Mouse (Mus musculus) ZHBTc4 (cell line): ENCODE results near the gene Rgs7bp.

Experiments used
- DNase-seq: peaks from one replicate; pipeline ENCODE4 v3.0.0-alpha.2; 2011; ENCODE audit warnings: low read depth, low spot score

The Rgs7bp gene

DNA sequence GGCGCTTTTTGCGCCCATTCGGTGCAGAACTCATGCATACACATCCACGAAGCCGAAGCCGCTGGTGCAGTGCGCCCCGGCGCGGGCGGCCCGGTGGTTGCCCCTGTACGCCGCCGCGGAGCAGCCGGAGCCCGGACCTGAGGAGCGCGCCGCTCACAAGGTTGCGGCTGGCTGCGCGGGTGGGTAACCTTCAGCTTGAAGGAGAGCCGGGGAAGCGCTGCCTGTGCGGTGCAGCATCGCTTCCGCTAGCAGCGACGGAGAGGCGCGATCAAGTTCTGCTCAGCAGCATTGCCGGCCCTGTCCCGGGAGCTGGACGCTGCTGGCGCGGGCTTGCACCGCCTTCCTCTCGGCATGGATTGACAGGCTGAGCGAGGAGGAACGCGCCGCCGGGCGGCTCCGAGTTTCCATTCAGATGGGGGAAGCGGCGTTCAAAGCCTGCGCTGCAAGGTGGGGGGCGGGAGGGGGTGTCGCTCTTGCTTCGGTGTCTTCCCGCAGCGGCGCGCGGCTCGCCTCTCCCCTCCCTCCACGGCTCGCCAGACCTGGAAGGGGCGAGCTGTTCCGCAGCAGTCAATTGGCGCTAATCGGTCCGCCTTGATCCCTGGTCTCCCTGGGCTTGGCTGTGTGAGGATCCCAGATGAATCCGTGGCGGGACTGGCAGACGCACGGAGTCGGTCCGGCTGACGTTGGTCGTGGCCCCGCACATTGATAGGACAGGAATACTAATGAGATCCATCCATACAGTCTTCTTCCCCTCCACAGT lies at the start of gene Rgs7bp:
Gene Rgs7bp (minus strand): TSS at position 750 of the 760 bp plus-strand sequence.
- DNase-seq, result peak; percentile 80

DNA sequence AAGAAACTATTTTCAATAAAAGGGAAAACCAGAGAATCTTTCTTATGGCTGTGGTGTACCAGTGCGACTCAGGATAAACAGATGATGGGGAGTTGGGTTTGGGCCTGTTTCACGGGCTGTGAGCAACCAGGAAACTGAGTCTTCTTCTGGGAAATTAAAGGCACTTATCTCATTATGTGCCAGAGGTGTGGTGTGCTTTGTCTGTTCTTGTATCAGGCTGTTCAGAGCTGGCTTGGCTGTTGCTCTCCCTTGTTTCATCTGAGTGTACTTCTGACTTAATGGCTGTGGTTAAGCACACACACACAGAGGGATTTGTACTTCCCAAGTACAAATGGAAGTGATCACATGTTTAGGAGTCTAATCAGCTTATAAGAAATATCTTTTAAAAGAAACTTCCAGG lies 49.7 kb upstream of the Rgs7bp start:
- DNase-seq, result no peak

- no peak for DNase-seq
Measured at GRCm38 (mm10) chr13:105100705-105101104, 46.0 kb upstream of the Rgs7bp start.

GRCm38 (mm10) chr13:105096316-105096715 lies 41.6 kb upstream of the Rgs7bp start:
- DNase-seq, result no peak

DNA sequence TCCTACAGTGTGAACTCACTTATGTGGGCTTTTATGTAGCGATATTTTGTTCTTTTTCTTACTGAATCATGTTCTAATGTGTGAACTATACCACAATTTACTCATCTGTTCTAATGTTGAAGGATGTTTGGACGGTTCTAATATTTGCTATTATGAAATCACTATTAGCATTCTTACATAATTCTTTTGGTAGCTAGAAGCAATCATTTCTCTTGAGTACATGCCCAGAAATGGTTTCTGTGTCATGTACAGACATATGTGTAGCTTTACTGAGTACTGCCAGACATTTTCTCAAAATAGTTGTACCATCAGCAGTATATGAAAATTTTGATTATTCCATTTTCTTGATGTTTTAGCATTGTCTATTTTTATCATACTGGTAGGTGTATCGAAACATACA lies 34.5 kb upstream of the Rgs7bp start:
- no peak for DNase-seq

- DNase-seq, result peak; percentile 25
Measured at GRCm38 (mm10) chr13:105081862-105082261, 27.1 kb upstream of the Rgs7bp start, which contains the start of gene 4933425L06Rik. Gene 4933425L06Rik, plus strand, starts transcription at chr13:105082122.

- peak; percentile 28 for DNase-seq
Measured at GRCm38 (mm10) chr13:105066890-105067845, 12.4 kb upstream of the Rgs7bp start.

DNA sequence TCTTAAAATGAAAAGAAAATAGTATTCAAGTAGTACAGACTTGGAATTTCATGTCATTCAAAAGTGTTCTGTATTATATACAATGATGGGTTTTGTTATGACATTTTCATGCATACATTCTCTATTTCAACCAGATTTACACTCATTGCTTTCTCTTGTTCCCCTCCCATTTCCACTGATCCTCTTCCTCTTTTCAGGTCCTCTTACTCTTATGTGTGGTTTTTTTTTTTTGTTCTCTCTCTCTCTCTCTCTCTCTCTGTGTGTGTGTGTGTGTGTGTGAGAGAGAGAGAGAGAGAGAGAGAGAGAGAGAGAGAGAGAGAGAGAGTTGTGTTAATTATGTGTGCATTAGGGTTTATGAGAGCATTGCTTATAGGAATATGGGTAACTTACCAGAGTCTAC lies 11.4 kb upstream of the Rgs7bp start:
- no peak for DNase-seq

DNA sequence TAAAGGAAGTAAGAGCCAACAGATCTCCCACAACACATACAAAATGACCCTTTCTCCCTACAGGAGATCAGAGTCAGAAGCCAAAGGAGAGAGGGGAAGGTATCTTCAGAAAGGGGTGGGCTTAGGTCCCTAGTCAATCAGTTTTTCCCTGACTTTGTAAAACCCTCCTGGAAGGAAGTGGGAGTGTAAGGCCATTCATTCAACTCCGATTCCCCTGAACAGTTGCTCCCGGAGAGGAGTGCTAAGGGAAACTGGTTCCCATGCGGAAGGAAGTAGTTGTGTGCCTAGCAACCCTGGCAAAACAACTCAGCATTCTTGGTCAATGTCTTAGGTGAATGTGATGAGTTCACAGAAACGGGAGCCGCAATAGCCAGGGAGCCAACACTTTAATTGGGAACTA lies 644 bp upstream of the Rgs7bp start:
- DNase-seq, result peak; percentile 29

DNA sequence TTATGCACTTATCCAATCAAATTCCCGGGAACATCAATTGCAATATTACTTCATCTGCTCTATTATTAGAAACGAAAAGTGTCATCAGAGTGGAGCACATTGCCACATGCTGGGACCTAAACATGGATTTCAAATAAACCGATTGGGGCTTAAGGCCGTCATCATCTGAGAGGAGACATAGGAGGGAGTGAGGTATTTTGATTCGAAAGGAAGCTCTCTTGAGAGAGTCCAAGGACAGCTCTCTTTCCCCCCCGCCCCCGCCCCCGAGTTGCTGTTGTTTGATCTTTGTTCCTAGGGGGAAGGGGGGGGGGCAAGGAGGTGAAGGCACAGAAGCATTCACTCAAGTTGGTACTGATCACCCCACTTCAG lies 195 bp upstream of the Rgs7bp start:
- no peak for DNase-seq

DNA sequence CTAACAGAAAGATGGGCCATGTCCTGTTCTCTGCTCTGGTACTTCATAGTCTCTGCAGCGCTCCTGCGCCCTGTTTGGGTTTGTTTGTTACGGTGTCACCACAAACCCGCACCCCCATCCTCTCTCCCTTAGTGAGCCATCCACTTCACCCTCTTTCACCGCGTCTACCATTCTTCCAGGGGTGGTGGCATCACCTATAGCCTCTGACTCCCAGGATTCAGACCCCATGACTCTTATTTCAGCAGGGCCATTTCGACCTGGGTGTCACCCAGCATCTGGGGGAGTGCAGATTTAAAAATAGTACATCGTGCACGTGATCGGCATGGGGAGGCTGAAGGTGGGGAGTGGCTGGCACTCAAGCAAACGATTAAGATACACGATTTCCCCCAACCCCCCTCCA lies 1.1 kb downstream of the Rgs7bp start:
- DNase-seq, result no peak

DNA sequence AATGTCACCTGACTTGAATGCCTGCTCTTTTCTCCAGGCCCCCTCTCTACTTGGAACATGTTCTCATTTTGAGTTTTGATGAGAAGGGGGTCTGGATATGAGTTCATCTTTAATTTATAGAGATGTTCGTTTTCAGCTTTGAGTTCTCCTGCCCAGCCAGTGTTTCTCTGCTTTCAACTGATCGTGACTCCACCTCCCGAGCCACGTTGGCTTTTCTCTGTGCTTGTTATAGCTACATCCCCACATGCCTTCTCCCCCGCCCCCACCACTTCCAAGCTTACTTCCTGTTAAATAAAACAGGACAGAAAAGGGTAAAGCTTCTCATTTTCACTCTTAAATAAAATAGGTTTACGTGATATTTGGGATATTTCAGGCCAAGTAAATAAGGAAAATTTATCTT lies 3.3 kb downstream of the Rgs7bp start:
- DNase-seq, result no peak

DNA sequence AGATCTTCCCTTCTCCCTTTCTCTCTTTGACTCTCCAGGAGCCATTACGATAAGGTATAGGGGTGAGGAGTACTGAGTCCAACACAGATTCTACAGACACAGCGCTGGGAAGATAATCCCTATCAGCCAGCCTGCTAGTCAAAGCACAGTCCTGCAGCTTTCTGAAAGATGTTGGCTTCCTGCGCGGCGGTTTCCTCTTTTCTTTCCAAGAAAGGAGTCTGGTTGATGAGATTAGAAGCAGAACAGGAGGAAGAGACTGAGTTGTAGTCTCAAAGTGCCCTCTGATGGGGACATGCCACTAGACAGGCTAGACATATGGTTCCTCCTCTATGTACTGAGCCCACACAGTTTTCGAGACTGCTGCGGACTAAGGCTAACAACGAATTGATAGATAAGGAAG lies 6.1 kb downstream of the Rgs7bp start:
- no peak for DNase-seq

- DNase-seq, result no peak
Measured at GRCm38 (mm10) chr13:105047377-105047776, 7.4 kb downstream of the Rgs7bp start.

DNA sequence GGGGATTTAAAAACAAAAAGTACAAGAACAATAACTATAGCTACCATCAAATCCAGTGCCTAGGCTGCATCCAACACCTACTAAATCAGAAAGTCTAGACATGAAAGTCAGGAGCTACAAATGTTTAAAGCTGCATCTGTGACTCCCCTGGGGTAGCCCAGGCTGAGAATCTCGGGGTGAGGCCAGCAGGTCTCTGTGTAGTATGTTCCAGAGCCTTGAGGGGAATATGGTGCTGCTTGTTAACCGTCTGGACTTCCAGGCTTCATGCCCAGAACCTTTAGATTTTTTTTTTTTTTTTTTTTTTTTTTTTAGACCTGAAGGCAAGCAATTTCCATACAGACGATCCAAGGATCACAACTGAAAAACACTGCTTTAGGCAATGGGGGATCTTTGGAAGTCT lies 10.8 kb downstream of the Rgs7bp start:
- DNase-seq, result no peak

- DNase-seq, result no peak
Measured at GRCm38 (mm10) chr13:105038334-105038733, 16.4 kb downstream of the Rgs7bp start.

DNA sequence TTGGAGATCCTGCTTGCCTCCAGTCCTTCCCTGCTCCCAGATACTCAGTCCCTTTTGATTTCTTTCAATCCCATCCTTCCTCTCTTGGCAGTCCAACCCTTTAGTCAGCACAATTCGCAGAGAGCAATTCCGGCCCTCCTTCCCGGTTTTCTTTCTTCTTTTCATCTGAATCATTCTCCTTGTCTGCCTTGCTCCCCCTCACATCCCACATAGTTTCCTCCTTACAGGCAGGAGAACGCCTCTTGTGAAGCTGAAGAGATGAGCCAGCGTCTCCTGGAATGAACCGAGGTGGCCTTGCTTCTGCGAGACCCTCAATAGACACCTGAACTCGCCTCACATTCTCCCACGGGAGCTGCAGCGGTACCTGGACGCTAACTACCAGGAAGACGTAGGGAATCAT lies 16.9 kb downstream of the Rgs7bp start:
- DNase-seq, result no peak

DNA sequence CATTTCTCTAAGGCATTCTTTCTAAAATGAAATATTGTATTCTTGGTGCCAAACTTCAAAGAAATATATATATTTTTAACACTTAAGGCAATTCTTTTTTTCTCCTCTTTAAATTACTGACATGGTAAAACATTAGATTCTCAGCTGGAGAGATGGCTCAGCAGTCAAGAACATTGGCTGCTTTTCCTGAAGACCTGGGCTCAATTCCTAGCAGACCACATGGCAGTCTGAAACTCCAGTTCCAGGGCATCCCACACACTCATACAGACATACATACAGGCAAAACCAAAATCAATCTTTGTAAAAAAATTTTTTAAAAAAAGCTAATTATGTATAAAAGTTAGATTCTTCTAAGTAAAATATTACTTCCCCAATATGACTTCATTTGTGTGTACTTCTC lies 22.8 kb downstream of the Rgs7bp start:
- DNase-seq, result no peak

- DNase-seq, result no peak
Measured at GRCm38 (mm10) chr13:105028276-105028675, 26.5 kb downstream of the Rgs7bp start.

DNA sequence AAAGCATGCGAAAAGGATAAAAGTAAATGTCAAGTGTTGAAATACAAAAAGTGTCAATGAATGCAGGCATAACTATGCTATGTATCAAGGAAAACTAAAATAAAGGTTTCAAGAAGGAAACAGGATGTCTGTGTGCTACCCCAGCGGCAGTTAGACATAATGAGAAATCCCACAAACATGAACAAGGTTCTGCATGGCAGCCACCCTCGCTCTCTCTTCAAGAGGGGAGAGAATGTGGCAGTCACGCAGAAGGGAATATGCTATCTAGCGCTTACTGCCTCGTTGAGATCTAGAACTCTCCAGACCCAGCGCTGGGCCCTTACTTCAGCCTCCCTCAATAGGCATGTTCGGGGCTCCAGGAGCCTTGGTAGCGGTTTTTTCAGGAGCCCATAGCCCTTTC lies 38.2 kb downstream of the Rgs7bp start:
- no peak for DNase-seq

DNA sequence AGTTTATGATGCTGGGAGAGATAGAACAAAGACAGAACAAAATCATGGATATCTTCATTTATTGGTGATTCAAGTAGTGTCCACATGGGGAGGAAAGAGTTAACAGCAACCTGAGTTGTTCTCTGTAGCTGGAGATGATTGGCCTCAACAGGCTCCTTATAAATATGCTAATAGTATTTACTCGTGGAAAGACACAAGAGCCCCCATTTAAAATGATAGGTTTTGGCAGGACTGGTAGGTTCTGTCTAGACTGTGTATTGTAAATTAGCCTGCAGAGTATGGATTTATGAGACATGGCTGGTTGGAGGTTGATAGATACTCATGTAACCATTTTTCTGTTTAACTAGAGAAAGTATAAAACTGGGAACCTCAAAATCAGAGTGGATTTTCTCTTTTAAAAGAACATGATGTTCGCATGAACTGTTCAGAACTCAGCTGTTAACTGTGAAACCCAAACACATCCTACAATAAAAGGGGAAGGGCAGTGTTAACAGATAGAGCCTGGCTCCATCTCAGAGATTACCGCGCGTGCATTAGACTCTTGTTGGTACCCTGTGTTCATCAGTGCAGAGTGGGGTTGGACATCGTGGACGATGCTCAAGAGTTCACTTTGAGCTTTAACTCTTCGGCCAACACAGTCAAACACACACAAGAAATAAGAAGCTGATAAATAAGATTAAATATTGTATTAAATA lies 38.9 kb downstream of the Rgs7bp start:
- DNase-seq, result no peak

GRCm38 (mm10) chr13:105011300-105011699 lies 43.4 kb downstream of the Rgs7bp start:
- no peak for DNase-seq
